Mouse (Mus musculus) lung, adult 2 months (tissue): ENCODE measurements around the gene Nme9. TPM values are rescaled to one million over a fixed set of nuclear protein-coding genes. Genes with fewer than 3 reads are reported as not detected.

Source experiments
- DNase-seq: peaks from one replicate; pipeline ENCODE4 v3.0.0; 2022
- H3K4me1 ChIP-seq: fragments of 200-500 bp; 2 replicates; pipeline ENCODE4 v1.6.1; 2011; ENCODE audit warnings: low read length; ENCODE audit not compliant: control insufficient read depth, insufficient read depth
- H3K4me3 ChIP-seq: fragments of 200-500 bp; replicated peaks from 2 replicates; pipeline ENCODE3; 2011; ENCODE audit warnings: low read depth, mild to moderate bottlenecking, control low read depth, low read length; ENCODE audit errors: extremely low read depth
- CTCF ChIP-seq: fragments of 200-500 bp; IDR thresholded peaks from 2 replicates; pipeline ENCODE4 v1.5.1; 2011; ENCODE audit warnings: mild to moderate bottlenecking, low read length, control low read depth; ENCODE audit not compliant: insufficient read depth
- POLR2A ChIP-seq: fragments of 200-500 bp; IDR thresholded peaks from 2 replicates; pipeline ENCODE4 v1.6.1; 2011; ENCODE audit warnings: low read depth, mild to moderate bottlenecking, control low read depth, low read length, borderline replicate concordance; ENCODE audit errors: extremely low read depth
- WGBS: fragments of 180-500 bp; shearing (Covaris S2); methylation state at CpG from one replicate; pipeline ENCODE4 v1.1.7; 2018; 5-methylcytosine and 5-hydroxymethylcytosine counted together
- polyA plus RNA-seq: library from polyadenylated mRNA; depleted of rRNA; stranded (reverse); fragments of >200 nt; gene quantifications from 2 replicates; pipeline ENCODE4 v1.2.3, GENCODE M21; 2012; rRNA removed

Gene Nme9
- 11.0 and 12.7 TPM in 2 replicates for polyA plus RNA-seq

- TF ChIP-seq POLR2A, result no peak
- no peak for TF ChIP-seq CTCF
- Histone ChIP-seq H3K4me1 (no peaks in the 10 kb centered on the region), H3K4me3 (no peak within 1 kb of the TSS)
- no peak for DNase-seq
- 9% methylated on average over 14 of the region's 14 CpGs for WGBS
Observed at GRCm38 (mm10) chr9:99451161-99451560, at the start of gene Nme9. Nme9 (plus strand) TSS chr9:99451475.

- TF ChIP-seq POLR2A, result no peak
- TF ChIP-seq CTCF, result no peak
- WGBS, result 70% methylated on average over 3 of the region's 3 CpGs
- no peak overlapping the region for H3K4me3 ChIP-seq
- DNase-seq, result no peak
- no peaks in the 10 kb centered on the region; the same call in 1 of the 2 replicates for H3K4me1 ChIP-seq
Observed at GRCm38 (mm10) chr9:99409280-99409679, 42.0 kb upstream of the Nme9 start.

- H3K4me3 ChIP-seq, result no peak overlapping the region
- WGBS, result 85% methylated on average over 5 of the region's 5 CpGs
- no peak for DNase-seq
Observed at GRCm38 (mm10) chr9:99411093-99411492, 40.2 kb upstream of the Nme9 start.

DNA sequence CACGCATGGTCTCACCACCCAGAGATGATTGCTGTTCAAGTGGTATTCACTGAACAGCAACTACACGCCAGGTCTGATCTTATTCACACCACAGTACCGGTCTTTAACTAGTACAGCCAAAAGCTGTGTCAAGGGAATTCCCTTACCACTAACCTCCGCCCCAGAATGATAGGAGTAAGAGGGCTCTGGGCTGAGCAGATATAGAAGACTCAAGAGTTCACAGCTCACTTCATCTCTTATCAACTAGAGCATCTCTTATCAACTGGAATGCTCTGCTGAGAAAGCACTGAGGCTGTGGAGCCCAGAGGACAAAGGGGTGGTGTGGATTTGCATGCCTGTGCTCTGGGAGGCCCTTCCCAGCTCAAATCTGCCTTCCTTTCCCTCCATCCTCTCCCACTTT is 39.5 kb upstream of the Nme9 start:
- no peak overlapping the region for H3K4me3 ChIP-seq
- peaks cover 2% of the 10 kb centered on the region; the same call in 1 of the 2 replicates for H3K4me1 ChIP-seq
- no peak for DNase-seq
- TF ChIP-seq CTCF, result no peak
- TF ChIP-seq POLR2A, result no peak
- 80% methylated on average over 4 of the region's 4 CpGs for WGBS

More at GRCm38 (mm10) chr9:99411093-99411492, 40.2 kb upstream of the Nme9 start:
- no peak for TF ChIP-seq POLR2A
- no peak for TF ChIP-seq CTCF
- H3K4me1 ChIP-seq, result no peaks in the 10 kb centered on the region

GRCm38 (mm10) chr9:99416809-99417208 is 34.5 kb upstream of the Nme9 start:
- no peak for DNase-seq
- 81% methylated on average over 3 of the region's 3 CpGs for WGBS
- TF ChIP-seq CTCF (no peak), POLR2A (no peak)

GRCm38 (mm10) chr9:99417288-99417846 is 33.9 kb upstream of the Nme9 start:
- TF ChIP-seq CTCF (no peak), POLR2A (no peak)
- H3K4me1 ChIP-seq, result peaks cover 6% of the 10 kb centered on the region
- no peak for DNase-seq
- 41% methylated on average over 4 of the region's 4 CpGs for WGBS
- no peak overlapping the region for H3K4me3 ChIP-seq

More at GRCm38 (mm10) chr9:99416809-99417208, 34.5 kb upstream of the Nme9 start:
- H3K4me3 ChIP-seq, result no peak overlapping the region
- H3K4me1 ChIP-seq, result peaks cover 6% of the 10 kb centered on the region

DNA sequence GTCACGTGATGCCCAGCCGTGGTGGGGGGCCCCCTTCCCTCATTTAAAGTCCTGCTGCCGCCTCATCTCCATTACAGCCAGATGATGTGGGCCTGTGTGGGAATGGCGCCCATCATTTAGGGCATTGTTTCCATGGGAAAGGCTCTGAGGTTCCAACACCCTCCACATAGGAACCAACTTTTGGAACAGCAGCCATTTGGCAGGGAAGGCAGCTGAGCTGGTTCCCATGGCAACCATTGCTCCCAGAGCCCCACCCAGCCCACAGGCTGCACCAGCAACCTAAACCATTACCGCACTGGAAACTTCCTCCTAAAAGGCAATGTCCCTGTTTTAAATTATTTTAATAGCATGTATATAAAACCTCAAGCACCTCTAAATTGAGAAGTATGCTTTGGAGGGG is 32.9 kb upstream of the Nme9 start:
- H3K4me3 ChIP-seq, result no peak overlapping the region
- peaks cover 6% of the 10 kb centered on the region for H3K4me1 ChIP-seq
- WGBS, result 75% methylated on average over 5 of the region's 5 CpGs
- DNase-seq, result no peak
- TF ChIP-seq POLR2A, result no peak
- TF ChIP-seq CTCF, result no peak

DNA sequence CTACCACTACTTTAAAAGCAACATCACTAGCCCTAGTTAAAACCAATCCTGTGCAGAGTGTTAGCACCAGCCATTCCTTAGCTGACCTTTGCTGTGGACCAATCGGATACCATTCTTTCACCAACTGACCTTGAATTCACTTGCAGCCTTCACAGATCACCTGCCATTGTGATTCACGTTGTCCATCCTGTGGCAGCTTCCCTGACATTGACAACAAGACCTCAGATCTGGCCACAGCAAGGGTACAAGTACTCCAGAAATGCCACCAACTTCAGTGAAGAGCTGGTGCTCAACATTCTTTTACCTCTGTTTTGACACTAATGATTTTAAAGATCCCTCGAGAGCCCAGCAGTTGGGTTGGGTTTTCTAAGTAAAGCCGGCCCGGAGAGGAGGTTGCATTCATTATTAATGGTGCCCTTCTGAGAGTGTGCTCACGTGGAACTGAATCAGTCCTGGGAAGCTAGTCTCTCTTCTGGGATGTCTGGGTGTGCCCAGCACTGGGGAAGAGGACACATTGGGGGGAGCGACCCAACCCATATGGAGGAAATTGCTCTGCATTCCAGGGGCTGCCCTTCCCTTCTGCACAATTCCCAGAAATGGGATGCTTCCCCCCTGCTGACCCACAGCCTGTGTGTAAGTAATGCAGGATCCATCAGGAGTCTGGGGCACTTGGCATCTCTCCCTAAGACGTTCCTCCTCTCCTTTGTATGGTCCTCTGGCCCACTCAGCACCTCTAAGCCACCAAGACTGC is 31.1 kb upstream of the Nme9 start:
- no peak overlapping the region for H3K4me3 ChIP-seq
- peaks cover 10% of the 10 kb centered on the region for H3K4me1 ChIP-seq
- DNase-seq, result no peak
- no peak for TF ChIP-seq POLR2A
- no peak for TF ChIP-seq CTCF
- WGBS, result 54% methylated on average over 8 of the region's 8 CpGs

- WGBS, result 72% methylated on average over 3 of the region's 3 CpGs
Observed at GRCm38 (mm10) chr9:99421914-99422313, 29.4 kb upstream of the Nme9 start.

More at GRCm38 (mm10) chr9:99421914-99422313, 29.4 kb upstream of the Nme9 start:
- TF ChIP-seq CTCF (no peak), POLR2A (no peak)
- peaks cover 8% of the 10 kb centered on the region for H3K4me1 ChIP-seq
- H3K4me3 ChIP-seq, result no peak overlapping the region
- DNase-seq, result no peak
